Mouse (Mus musculus) lung, postnatal 0 days (tissue): ENCODE measurements around the gene Lamtor2.

ENCODE experiments used
- CTCF ChIP-seq: IDR thresholded peaks from 2 replicates; pipeline ENCODE4 v1.5.1; 2016; ENCODE audit warnings: antibody characterized with exemption, mild to moderate bottlenecking
- EP300 ChIP-seq: IDR thresholded peaks from 2 replicates; pipeline ENCODE4 v1.6.1; 2016; ENCODE audit warnings: antibody characterized with exemption, mild to moderate bottlenecking, control low read depth

GRCm38 (mm10) chr3:88569694-88570093 is 16.8 kb upstream of the Lamtor2 start:
- TF ChIP-seq CTCF (no peak), EP300 (no peak)
